In genomic region chr2:10132128-10132527, GRCm38 (mm10) we compare ENCODE assay signal across 28 mouse cellular contexts.
"Had no signal": no experiment of that assay in that cellular context is flagged by ENCODE, and none has a peak within 500 bp of the region (broad histone marks: within the 10 kb centered on the region; RNA-seq: fewer than 3 reads in every experiment).

No protein-coding gene starts in this region.

- ATAC-seq: hindbrain, postnatal 0 days; intestine, embryonic 16.5 days had no signal

- H3K4me3 ChIP-seq: heart, adult 2 months; heart, embryonic 13.5 days; heart, embryonic 15.5 days; hindbrain, embryonic 13.5 days; hindbrain, embryonic 15.5 days; kidney, embryonic 15.5 days; limb, embryonic 13.5 days; limb, embryonic 15.5 days; liver, embryonic 13.5 days; liver, embryonic 15.5 days had no signal

- H3K9me3 ChIP-seq: heart, embryonic 13.5 days; heart, embryonic 15.5 days; hindbrain, embryonic 13.5 days; hindbrain, embryonic 15.5 days; kidney, embryonic 15.5 days; limb, embryonic 13.5 days; limb, embryonic 15.5 days; liver, embryonic 13.5 days; liver, embryonic 15.5 days had no signal

- H3K4me1 ChIP-seq: heart, embryonic 13.5 days; heart, embryonic 15.5 days; hindbrain, embryonic 13.5 days; hindbrain, embryonic 15.5 days; limb, embryonic 13.5 days; limb, embryonic 15.5 days had no signal

- H3K4me2 ChIP-seq: heart, embryonic 11.5 days; heart, embryonic 13.5 days; heart, embryonic 15.5 days; hindbrain, embryonic 13.5 days; hindbrain, embryonic 15.5 days; kidney, embryonic 15.5 days; limb, embryonic 13.5 days; limb, embryonic 15.5 days; liver, embryonic 13.5 days; liver, embryonic 15.5 days had no signal

- H3K36me3 ChIP-seq: heart, embryonic 13.5 days; heart, embryonic 15.5 days; hindbrain, embryonic 13.5 days; hindbrain, embryonic 15.5 days; kidney, embryonic 15.5 days; limb, embryonic 13.5 days; limb, embryonic 15.5 days; liver, embryonic 15.5 days had no signal

- H3K27ac ChIP-seq: heart, adult 2 months; heart, embryonic 13.5 days; heart, embryonic 15.5 days; hindbrain, embryonic 13.5 days; hindbrain, embryonic 15.5 days; hindbrain, postnatal 0 days; kidney, embryonic 15.5 days; kidney, postnatal 0 days; limb, embryonic 13.5 days; limb, embryonic 15.5 days; liver, embryonic 15.5 days had no signal

- H3K27me3 ChIP-seq: heart, embryonic 15.5 days; hindbrain, embryonic 13.5 days; hindbrain, embryonic 15.5 days; kidney, embryonic 15.5 days; limb, embryonic 13.5 days; limb, embryonic 15.5 days; liver, embryonic 13.5 days; liver, embryonic 15.5 days had no signal

- DNase-seq: gastrocnemius, postnatal 14 days; gastrocnemius, postnatal 36 days; heart, adult 11 months; heart, adult 2 months; heart, postnatal 14 days; heart, postnatal 36 days; kidney, adult 11 months; kidney, adult 2 months; kidney, adult 9 months; kidney, postnatal 14 days; kidney, postnatal 36 days; layer of hippocampus, adult 9-11 months; layer of hippocampus, postnatal 36 days; left cerebral cortex, postnatal 4 days; liver, embryonic 13.5 days; lung, adult 18-20 months had no signal

- H3K9ac ChIP-seq: heart, embryonic 13.5 days; heart, embryonic 15.5 days; hindbrain, embryonic 13.5 days; hindbrain, embryonic 15.5 days; kidney, embryonic 15.5 days; limb, embryonic 13.5 days; limb, embryonic 15.5 days; liver, embryonic 13.5 days; liver, embryonic 15.5 days had no signal
